Mouse (Mus musculus) gonadal fat pad, adult 2 months (tissue): Measurements from ENCODE around the gene Gm3286. TPM values are rescaled to one million over a fixed set of nuclear protein-coding genes. Genes with fewer than 3 reads are reported as not detected.
"Not testable (repeated sequence)": the region's sequence is repeated elsewhere in the genome, so short reads cannot be mapped to it uniquely, and the experiment has no call there.

ENCODE experiments used
- DNase-seq: peaks from one replicate; pipeline ENCODE4 v3.0.0-alpha.2; 2012; ENCODE audit warnings: low read depth
- polyA plus RNA-seq: library from polyadenylated mRNA; depleted of rRNA; stranded (reverse); fragments of >200 nt; gene quantifications from 2 replicates; pipeline ENCODE4 v1.2.3, GENCODE M21; 2012; rRNA removed

Gene Gm3286
- not detected in 2 replicates for polyA plus RNA-seq

DNA sequence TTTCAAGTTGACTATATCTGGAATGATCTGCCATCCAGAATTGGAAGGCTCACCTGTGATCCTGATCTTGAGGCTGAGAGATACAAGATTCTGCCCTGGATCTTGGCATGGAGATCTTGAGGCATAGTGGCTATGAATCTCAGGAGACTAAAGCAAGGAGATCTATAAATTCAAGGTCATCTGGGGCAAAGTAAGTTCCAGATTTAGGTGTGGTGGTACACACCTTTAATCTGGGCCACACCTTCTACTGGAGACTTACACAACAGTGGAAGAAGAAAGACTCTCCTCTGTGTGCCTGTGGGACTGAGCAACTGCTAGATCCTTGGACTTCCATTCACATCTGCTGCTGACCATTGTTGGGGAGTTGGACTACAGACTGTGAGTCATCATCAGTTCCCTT is at the start of gene Gm3286:
TSS of gene Gm3286 (plus strand) at position 301 of the 400 bp plus-strand sequence.
- not testable (repeated sequence) for DNase-seq

Other genes starting within 250 kb of the Gm3286 start
- gene Gm10424, start 238.0 kb upstream of the Gm3286 start, polyA plus RNA-seq: not detected in 2 replicates
- gene Gm3259, start 204.8 kb upstream of the Gm3286 start, polyA plus RNA-seq: not detected in 2 replicates
- gene D5Ertd577e, start 54.0 kb upstream of the Gm3286 start, polyA plus RNA-seq: not detected in 2 replicates
- gene Gm7971, start 84.1 kb downstream of the Gm3286 start, polyA plus RNA-seq: not detected in 2 replicates
- gene Gm7978, start 225.4 kb downstream of the Gm3286 start, polyA plus RNA-seq: not detected in 2 replicates
- not detected in 2 replicates for gene Gm7982, start 231.3 kb downstream of the Gm3286 start, polyA plus RNA-seq